Mouse (Mus musculus) heart, embryonic 15.5 days (tissue): ENCODE data around the gene Snapin. TPM values are rescaled to one million over a fixed set of nuclear protein-coding genes. Genes with fewer than 3 reads are reported as not detected.

Experiments
- ATAC-seq: fragments of 200-750 bp; cut with Nextera tagmentation; replicated peaks from 2 replicates; pipeline ENCODE4 v1.8.0; 2017; ENCODE audit warnings: low read depth, moderate TSS enrichment; ENCODE audit not compliant: insufficient number of reproducible peaks, insufficient read depth, low FRiP score
- H3K27ac ChIP-seq: fragments of 300-500 bp; sonication (generic); 2 replicates; pipeline ENCODE4 v1.5.1; 2015; ENCODE audit warnings: mild to moderate bottlenecking, inconsistent platforms
- H3K27me3 ChIP-seq: fragments of 300-500 bp; sonication (generic); 2 replicates; pipeline ENCODE4 v1.6.1; 2015; ENCODE audit warnings: inconsistent platforms
- H3K36me3 ChIP-seq: fragments of 300-500 bp; sonication (generic); 2 replicates; pipeline ENCODE4 v1.6.1; 2015; ENCODE audit warnings: mild to moderate bottlenecking, inconsistent platforms
- H3K4me1 ChIP-seq: fragments of 300-500 bp; sonication (generic); replicated peaks from 2 replicates; pipeline ENCODE4 v1.6.1; 2015; ENCODE audit warnings: inconsistent platforms
- H3K4me2 ChIP-seq: fragments of 300-500 bp; sonication (generic); 2 replicates; pipeline ENCODE4 v1.6.1; 2015; ENCODE audit warnings: inconsistent platforms, mild to moderate bottlenecking, moderate library complexity
- H3K4me3 ChIP-seq: fragments of 300-500 bp; sonication (generic); 2 replicates; pipeline ENCODE4 v1.5.1; 2015; ENCODE audit warnings: mild to moderate bottlenecking, inconsistent platforms
- H3K9ac ChIP-seq: fragments of 300-500 bp; sonication (generic); 2 replicates; pipeline ENCODE4 v1.6.1; 2015; ENCODE audit warnings: mild to moderate bottlenecking, inconsistent platforms
- H3K9me3 ChIP-seq: fragments of 300-500 bp; sonication (generic); replicated peaks from 2 replicates; pipeline ENCODE4 v1.6.1; 2016; ENCODE audit warnings: inconsistent platforms
- WGBS: fragments of 180-500 bp; shearing (Covaris S2); methylation state at CpG from one replicate; pipeline ENCODE4 v1.1.7; 2015; ENCODE audit warnings: mixed read lengths; 5-methylcytosine and 5-hydroxymethylcytosine counted together
- polyA plus RNA-seq: library from polyadenylated mRNA; unstranded; fragments of >200 nt; fragmentation: Nextera tagmentation; extraction: Ambion mirVana; gene quantifications from 2 replicates; pipeline ENCODE4 v1.2.1, GENCODE M21; 2015

Gene Snapin
- polyA plus RNA-seq, 1 experiment from 2014 or later: 71.5 TPM

DNA sequence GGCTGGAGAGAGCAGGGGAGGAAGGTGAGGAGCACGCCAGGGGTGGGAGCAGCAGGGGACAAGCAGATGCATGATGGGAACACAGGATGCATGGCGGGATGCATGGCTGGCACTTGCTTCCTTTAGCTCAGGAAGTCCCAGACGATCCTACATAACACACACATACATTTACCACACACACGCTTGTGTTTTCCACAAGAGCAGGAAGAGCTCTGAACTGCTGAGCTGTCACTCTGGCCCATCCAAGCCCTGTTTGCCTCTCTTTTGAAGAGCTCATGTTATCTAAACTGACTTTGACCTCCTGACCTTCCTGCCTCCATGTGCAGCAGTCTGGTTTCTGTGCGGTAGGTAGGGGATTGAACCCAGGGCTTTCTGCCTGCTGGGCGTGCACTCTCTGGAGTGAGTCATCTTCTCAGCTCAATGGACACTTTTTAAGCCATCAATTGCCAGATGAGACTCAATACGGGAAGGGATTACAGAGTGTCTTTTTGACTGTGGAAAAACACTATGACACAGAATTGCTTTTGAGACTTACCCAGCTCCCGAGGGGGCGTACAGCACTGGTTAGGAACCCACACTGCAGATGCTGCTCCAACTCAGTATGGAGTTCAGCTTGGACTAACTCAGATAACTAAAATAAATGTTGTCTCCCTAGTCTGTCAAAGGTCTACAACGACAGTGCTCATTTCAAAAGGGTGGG lies 39.3 kb downstream of the Snapin start:
- no peak overlapping the region; the same call in 1 of the 2 replicates for H3K9ac ChIP-seq
- H3K4me2 ChIP-seq: peak overlapping the region; percentile 44
- H3K4me1 ChIP-seq: peaks cover 17% of the 10 kb centered on the region
- no peak for ATAC-seq
- H3K27ac ChIP-seq: peak overlapping the region; percentile 42; the same call in 1 of the 2 replicates
- no peaks in the 10 kb centered on the region for H3K27me3 ChIP-seq
- peak overlapping the region; percentile 31 for H3K4me3 ChIP-seq
- H3K9me3 ChIP-seq: no peaks in the 10 kb centered on the region
- WGBS: 39% methylated on average over 10 of the region's 10 CpGs
- no peaks in the 10 kb centered on the region for H3K36me3 ChIP-seq

DNA sequence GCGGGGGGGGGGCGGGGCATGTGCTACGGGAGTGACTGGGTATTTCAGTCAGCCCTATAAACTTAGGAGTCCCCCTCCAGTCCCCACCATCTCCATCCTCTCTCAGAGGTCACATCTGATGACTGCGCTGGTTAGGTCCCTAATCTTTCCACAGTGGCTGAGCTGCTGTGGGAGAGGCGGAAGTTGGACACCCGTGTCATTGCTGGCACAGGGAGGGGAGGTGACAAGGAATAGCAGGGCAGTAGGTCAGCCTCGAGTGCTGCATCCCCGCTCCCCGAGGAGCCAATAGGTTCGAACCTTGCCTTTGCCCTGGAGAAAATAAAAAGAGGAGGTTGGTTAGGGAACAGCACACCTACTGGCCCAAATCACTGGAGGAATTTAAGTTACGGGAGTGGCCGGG lies 40.0 kb downstream of the Snapin start:
- Histone ChIP-seq H3K9me3 (no peaks in the 10 kb centered on the region), H3K4me1 (peaks cover 18% of the 10 kb centered on the region), H3K4me2 (peak overlapping the region; percentile 44), H3K27me3 (no peaks in the 10 kb centered on the region), H3K27ac (peak overlapping the region; percentile 42; the same call in 1 of the 2 replicates), H3K9ac (no peak overlapping the region), H3K4me3 (peak overlapping the region; percentile 31), H3K36me3 (no peaks in the 10 kb centered on the region)
- 23% methylated on average over 12 of the region's 12 CpGs for WGBS
- ATAC-seq: no peak

DNA sequence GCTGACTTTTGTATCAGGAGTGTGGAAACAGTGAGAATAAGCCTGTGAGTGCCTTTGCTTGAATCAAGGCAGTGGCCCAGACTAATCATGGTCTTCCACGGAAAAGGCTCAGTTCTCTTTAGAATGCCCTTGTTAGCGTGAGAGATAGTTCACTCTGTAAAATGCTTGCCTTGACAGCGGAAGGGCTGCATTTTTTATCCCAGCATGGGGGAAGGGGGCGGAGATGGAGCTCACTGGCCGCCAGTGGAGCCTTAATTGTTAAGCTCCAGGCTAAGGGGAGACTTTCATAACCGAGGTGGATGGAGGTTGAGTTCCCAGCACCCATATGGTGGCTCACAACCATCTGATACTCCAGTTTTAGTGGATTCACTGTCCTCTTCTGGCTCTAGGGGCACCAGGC lies 42.2 kb downstream of the Snapin start:
- Histone ChIP-seq H3K4me1 (peaks cover 23% of the 10 kb centered on the region), H3K9me3 (no peaks in the 10 kb centered on the region), H3K9ac (no peak overlapping the region), H3K36me3 (no peaks in the 10 kb centered on the region), H3K4me2 (no peak overlapping the region), H3K4me3 (no peak overlapping the region), H3K27me3 (no peaks in the 10 kb centered on the region), H3K27ac (peak overlapping the region; percentile 79)
- 63% methylated on average over 6 of the region's 6 CpGs for WGBS
- ATAC-seq: no peak

DNA sequence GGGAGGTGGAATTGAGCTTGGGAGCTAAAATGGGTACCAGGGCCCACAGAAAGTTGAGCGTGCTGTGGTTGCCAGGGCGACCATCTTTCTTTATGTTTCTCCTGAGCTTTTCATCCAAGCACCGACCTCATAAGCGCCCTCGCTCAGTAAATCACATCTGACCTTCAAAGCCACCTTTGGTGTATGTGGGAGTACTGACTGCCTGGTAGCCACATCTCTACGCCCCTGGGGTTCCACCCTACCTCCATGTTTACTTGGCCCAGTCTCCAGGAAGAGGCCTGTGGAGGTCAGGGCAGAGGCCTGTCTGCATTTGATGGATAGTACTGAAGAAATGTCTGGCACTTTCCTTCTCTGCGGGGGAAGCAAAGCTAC lies 43.7 kb downstream of the Snapin start:
- WGBS: 45% methylated on average over 7 of the region's 7 CpGs
- Histone ChIP-seq H3K9me3 (no peaks in the 10 kb centered on the region), H3K4me3 (peak overlapping the region; percentile 39), H3K27me3 (no peaks in the 10 kb centered on the region), H3K27ac (peak overlapping the region; percentile 79), H3K36me3 (no peaks in the 10 kb centered on the region), H3K4me2 (peak overlapping the region; percentile 61), H3K4me1 (peaks cover 23% of the 10 kb centered on the region), H3K9ac (no peak overlapping the region)
- no peak; the same call in 1 of the 2 replicates for ATAC-seq

DNA sequence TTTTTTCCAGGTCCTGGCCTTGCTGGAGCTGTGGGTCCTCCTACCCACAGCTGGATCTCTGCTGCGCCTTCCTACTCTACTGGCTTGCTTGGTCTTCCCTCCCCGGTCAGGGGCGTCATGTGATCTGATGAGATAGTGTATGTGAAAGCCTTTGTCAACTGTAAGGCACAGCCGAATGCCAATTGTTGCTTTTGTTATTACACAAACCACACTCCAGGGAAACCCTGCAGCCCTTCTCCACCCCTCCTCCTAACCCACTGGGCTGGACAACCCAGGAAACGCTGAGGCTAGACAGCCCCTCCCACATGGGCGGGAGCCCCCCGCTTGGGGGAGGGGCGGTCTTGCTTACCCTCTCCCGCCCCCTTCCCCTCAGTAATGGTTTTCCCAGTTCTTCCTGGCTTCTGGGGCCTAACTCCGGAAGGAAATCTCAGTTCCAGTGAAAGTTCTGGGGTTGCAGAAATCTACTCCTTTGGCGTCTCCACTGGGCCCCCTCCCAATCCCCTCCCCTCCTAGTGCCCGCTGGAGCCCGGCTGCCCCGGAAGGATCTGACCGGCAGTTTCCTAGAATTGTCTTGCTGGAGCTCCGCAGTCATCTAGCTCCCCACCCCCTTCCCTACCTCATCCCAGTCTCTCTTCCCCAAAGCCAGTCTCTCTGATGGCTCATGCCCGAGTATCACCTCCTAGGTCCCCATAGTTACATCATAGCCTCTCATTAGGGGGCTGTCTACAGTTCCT lies 44.3 kb downstream of the Snapin start:
- H3K27me3 ChIP-seq: no peaks in the 10 kb centered on the region
- 2% methylated on average over 17 of the region's 17 CpGs for WGBS

DNA sequence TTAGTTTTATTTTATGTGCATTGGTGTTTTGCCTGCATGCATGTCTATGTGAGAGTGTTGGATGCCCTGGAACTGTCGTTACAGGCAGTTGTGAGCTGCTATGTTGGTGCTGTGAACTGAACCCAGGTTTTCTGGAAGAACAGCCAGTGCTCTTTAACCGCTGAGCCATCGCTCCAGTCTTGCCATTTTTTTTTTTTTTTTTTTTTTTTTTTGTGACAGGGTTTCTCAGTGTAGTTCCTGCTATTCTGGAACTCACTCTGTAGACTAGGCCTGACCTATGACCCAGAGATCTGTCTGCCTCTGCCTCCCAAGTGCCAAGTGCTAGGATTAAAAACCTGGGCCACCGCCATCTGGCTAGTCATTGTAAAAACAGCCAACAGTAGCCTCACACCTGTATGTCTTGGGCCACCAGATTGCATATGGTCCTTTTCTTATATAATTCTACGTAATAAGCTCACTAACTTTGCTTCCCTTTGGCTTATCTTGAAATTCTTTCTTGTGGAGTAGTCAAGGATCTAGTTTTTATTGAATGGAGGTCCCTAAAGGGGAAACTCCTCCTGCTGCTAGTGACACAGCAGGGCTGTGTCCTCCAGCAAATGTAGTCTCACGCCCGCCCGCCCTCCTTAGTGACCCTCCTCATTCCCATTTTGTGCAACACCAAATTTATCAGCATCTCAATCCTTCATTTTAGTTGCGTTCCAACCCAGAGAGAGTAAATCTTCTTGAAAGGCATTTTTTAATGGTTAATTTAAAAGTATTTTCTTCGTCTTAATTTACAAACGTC lies 45.2 kb downstream of the Snapin start:
- Histone ChIP-seq H3K36me3 (no peaks in the 10 kb centered on the region), H3K9me3 (no peaks in the 10 kb centered on the region), H3K27me3 (no peaks in the 10 kb centered on the region), H3K27ac (peak overlapping the region; percentile 79), H3K9ac (peak overlapping the region; percentile 10; the same call in 1 of the 2 replicates), H3K4me2 (peak overlapping the region; percentile 61), H3K4me1 (peaks cover 13% of the 10 kb centered on the region), H3K4me3 (no peak overlapping the region)
- no peak for ATAC-seq
- 61% methylated on average over 11 of the region's 11 CpGs for WGBS

More for the DNA sequence above, 44.3 kb downstream of the Snapin start:
- Histone ChIP-seq H3K4me3 (peak overlapping the region; percentile 39), H3K9ac (peak overlapping the region; percentile 20), H3K4me1 (peaks cover 23% of the 10 kb centered on the region), H3K4me2 (peak overlapping the region; percentile 61), H3K9me3 (no peaks in the 10 kb centered on the region), H3K36me3 (no peaks in the 10 kb centered on the region), H3K27ac (peak overlapping the region; percentile 79)
- peak; percentile 94 for ATAC-seq

DNA sequence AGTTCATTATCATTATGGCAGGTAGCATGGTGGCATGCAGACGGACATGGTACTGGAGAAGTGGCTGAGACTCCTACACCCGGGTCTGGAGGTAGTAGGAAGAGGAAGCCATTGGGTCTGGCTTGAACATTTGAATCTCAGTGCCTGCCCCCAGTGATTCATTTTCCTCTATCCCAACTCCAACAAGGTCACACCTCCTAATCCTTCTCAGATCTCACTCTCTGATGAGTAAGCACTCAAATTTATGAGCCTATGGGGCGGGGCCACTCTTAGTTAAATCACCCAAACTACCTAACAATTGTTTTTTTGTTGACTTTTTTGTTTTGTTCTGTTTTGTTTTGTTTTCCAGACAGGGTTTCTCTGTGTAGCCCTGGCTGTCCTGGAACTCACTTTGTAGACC lies 46.9 kb downstream of the Snapin start:
- Histone ChIP-seq H3K36me3 (no peaks in the 10 kb centered on the region), H3K4me3 (no peak overlapping the region), H3K27ac (no peak overlapping the region), H3K27me3 (no peaks in the 10 kb centered on the region), H3K4me1 (peaks cover 12% of the 10 kb centered on the region), H3K9ac (no peak overlapping the region), H3K4me2 (no peak overlapping the region), H3K9me3 (no peaks in the 10 kb centered on the region)
- no peak for ATAC-seq
- 79% methylated on average over 3 of the region's 3 CpGs for WGBS

DNA sequence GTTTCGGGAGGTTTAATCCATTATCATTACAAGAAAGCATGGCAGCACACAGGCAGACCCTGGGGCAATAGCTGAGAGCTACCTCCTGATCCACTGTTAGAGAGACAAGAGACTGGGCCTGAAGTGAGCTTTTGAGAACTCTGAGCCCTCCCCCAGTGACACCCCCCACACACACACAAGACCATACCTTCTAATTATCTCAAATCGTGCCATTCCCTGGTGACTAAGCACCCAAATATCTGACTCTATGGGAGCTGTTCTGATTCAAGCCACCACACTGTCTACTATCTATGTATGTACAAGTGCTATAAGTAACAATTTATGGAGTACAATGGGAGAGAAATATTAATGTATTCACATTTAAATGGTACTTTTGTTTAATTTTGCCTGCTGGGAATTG lies 50.1 kb downstream of the Snapin start:
- no peak for ATAC-seq
- H3K4me3 ChIP-seq: no peak overlapping the region
- no peak overlapping the region for H3K4me2 ChIP-seq
- no peaks in the 10 kb centered on the region for H3K27me3 ChIP-seq
- no peaks in the 10 kb centered on the region for H3K36me3 ChIP-seq
- 74% methylated on average over 2 of the region's 2 CpGs for WGBS
- H3K9ac ChIP-seq: no peak overlapping the region
- no peaks in the 10 kb centered on the region for H3K9me3 ChIP-seq
- peaks cover 4% of the 10 kb centered on the region for H3K4me1 ChIP-seq
- no peak overlapping the region for H3K27ac ChIP-seq

Other genes starting within 250 kb of the Snapin start
- gene Creb3l4, start 247.5 kb downstream of the Snapin start, polyA plus RNA-seq: 2.2 and 3.0 TPM in 2 replicates
- 76.0 and 86.2 TPM in 2 replicates for gene Slc39a1, start 242.9 kb downstream of the Snapin start, polyA plus RNA-seq
- gene Crtc2, start 236.9 kb downstream of the Snapin start, polyA plus RNA-seq: 10.8 and 15.9 TPM in 2 replicates
- gene Dennd4b, start 225.8 kb downstream of the Snapin start, polyA plus RNA-seq: 4.6 and 6.9 TPM in 2 replicates
- 7.1 and 9.5 TPM in 2 replicates for gene Gatad2b, start 197.9 kb downstream of the Snapin start, polyA plus RNA-seq
- 4.8 and 9.4 TPM in 2 replicates for gene Slc27a3, start 101.1 kb downstream of the Snapin start, polyA plus RNA-seq
- gene Ints3, start 57.4 kb downstream of the Snapin start, polyA plus RNA-seq: 16.7 and 22.6 TPM in 2 replicates
- 10.1 and 12.5 TPM in 2 replicates for gene Npr1, start 25.2 kb downstream of the Snapin start, polyA plus RNA-seq
- 97.3 and 108 TPM in 2 replicates for gene Ilf2, start 14.9 kb downstream of the Snapin start, polyA plus RNA-seq
- gene Chtop, start 18.5 kb upstream of the Snapin start, polyA plus RNA-seq: 90.9 and 98.3 TPM in 2 replicates
- gene S100a1, start 23.4 kb upstream of the Snapin start, polyA plus RNA-seq: 247 and 315 TPM in 2 replicates
- 73.0 and 94.1 TPM in 2 replicates for gene S100a13, start 23.4 kb upstream of the Snapin start, polyA plus RNA-seq
- 1.1 and 7.5 TPM in 2 replicates for gene S100a14, start 35.8 kb upstream of the Snapin start, polyA plus RNA-seq
- gene S100a16, start 46.2 kb upstream of the Snapin start, polyA plus RNA-seq: 89.3 and 103 TPM in 2 replicates
- 0.08 and 1.7 TPM in 2 replicates for gene S100a3, start 69.5 kb upstream of the Snapin start, polyA plus RNA-seq
- gene S100a2, start 99.2 kb upstream of the Snapin start, polyA plus RNA-seq: not detected in 2 replicates
- gene Gm42674, start 110.9 kb upstream of the Snapin start, polyA plus RNA-seq: not detected in 2 replicates
- gene S100a4, start 112.7 kb upstream of the Snapin start, polyA plus RNA-seq: 2.8 and 7.5 TPM in 2 replicates
- not detected in 2 replicates for gene S100a5, start 117.5 kb upstream of the Snapin start, polyA plus RNA-seq
- gene S100a6, start 121.8 kb upstream of the Snapin start, polyA plus RNA-seq: 48.9 and 70.5 TPM in 2 replicates
- 0.22 TPM in 1 of 2 replicates, not detected in the other for gene S100a7a, start 163.0 kb upstream of the Snapin start, polyA plus RNA-seq
- 24.9 and 32.7 TPM in 2 replicates for gene S100a8, start 177.9 kb upstream of the Snapin start, polyA plus RNA-seq
- 15.5 and 16.3 TPM in 2 replicates for gene S100a9, start 204.7 kb upstream of the Snapin start, polyA plus RNA-seq
- gene Pglyrp4, start 235.9 kb upstream of the Snapin start, polyA plus RNA-seq: not detected in 2 replicates